Mouse (Mus musculus) hindbrain, embryonic 15.5 days (tissue): ENCODE results near the gene Serf2. TPM values are rescaled to one million over a fixed set of nuclear protein-coding genes. Genes with fewer than 3 reads are reported as not detected.

Experiments used
- microRNA-seq: library from miRNA; unstranded; fragments of <30 nt; microRNA quantifications from one replicate; pipeline ENCODE4, GENCODE M21; 2016
- polyA plus RNA-seq: library from polyadenylated mRNA; unstranded; fragments of >200 nt; fragmentation: Nextera tagmentation; extraction: Ambion mirVana; gene quantifications from 2 replicates; pipeline ENCODE4 v1.2.1, GENCODE M21; 2015

Gene Serf2
- polyA plus RNA-seq, 1 experiment from 2014 or later, result 281 TPM

Small RNAs within 50 kb of the gene (microRNA-seq; reads per million reads assigned to microRNA genes)
- gene Gm22953, result not detected

Other genes starting within 250 kb of the Serf2 start
- gene Trp53bp1, start 177.8 kb upstream of the Serf2 start, polyA plus RNA-seq, result 148 and 171 TPM in 2 replicates
- gene Map1a, start 159.6 kb upstream of the Serf2 start, polyA plus RNA-seq, result 31.2 and 46.4 TPM in 2 replicates
- 19.8 and 21.3 TPM in 2 replicates for gene Ppip5k1, start 93.8 kb upstream of the Serf2 start, polyA plus RNA-seq
- gene Ckmt1, start 91.5 kb upstream of the Serf2 start, polyA plus RNA-seq, result 99.5 and 107 TPM in 2 replicates
- gene Strc, start 62.0 kb upstream of the Serf2 start, polyA plus RNA-seq, result 0.04 and 0.17 TPM in 2 replicates
- 377 and 390 TPM in 2 replicates for gene Pdia3, start 35.4 kb upstream of the Serf2 start, polyA plus RNA-seq
- gene Catsper2, start 35.4 kb upstream of the Serf2 start, polyA plus RNA-seq, result 5.3 and 6.2 TPM in 2 replicates
- 2.2 and 2.4 TPM in 2 replicates for gene Ell3, start 4.9 kb upstream of the Serf2 start, polyA plus RNA-seq
- 110 and 112 TPM in 2 replicates for gene Hypk, start 4.1 kb downstream of the Serf2 start, polyA plus RNA-seq
- gene Serinc4, start 7.6 kb downstream of the Serf2 start, polyA plus RNA-seq, result 0.73 and 1.3 TPM in 2 replicates
- gene Mfap1b, start 24.9 kb downstream of the Serf2 start, polyA plus RNA-seq, result 68.0 and 70.6 TPM in 2 replicates
- gene Mfap1a, start 57.5 kb downstream of the Serf2 start, polyA plus RNA-seq, result 29.2 and 30.1 TPM in 2 replicates
- gene Wdr76, start 57.5 kb downstream of the Serf2 start, polyA plus RNA-seq, result 3.9 and 4.9 TPM in 2 replicates